Mouse (Mus musculus): ENCODE results near the gene Cadm2.

The Cadm2 gene

GRCm38 (mm10) chr16:66731212-66731611 is 889.5 kb downstream of the Cadm2 start:
- CTCF ChIA-PET: no interaction called here

DNA sequence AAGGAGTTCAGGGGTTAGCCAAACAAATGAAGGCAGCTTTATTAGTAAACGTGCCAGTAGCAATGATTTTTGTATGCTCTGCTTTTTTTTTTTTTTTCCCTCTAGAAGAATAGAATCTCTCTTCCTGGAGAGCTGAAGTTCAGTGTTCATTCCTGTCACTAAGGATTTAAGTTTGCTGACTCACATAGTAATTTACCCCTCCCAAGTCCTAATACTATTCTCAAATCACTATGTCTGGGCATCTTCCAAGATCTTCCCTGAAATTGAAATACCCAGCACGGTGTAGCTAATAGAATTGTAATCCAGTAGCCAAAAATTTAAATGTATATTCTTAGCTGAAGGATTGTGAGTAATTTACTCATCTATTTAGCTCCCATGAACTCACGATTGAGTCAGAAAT is 914.2 kb downstream of the Cadm2 start:
- CTCF ChIA-PET: no interaction called here

DNA sequence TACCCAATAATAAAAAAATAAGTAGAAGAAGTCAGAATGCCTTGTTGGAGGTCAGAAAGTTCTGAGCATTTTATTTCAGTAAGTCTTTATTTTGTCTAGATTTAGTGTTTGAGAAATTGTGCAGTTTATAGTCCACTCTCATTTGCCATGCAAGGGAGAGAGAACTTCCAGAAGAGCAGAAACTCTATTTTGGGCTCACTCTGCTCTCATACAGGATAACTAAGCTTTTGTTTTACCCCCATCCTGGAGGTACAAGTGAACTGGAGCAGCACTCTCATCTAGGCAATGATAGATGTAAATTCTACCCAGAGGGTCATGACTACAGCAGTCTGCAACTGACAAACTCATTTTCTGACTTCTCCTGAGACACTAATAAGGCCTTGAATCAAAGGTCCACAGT is 925.9 kb downstream of the Cadm2 start:
- CTCF ChIA-PET: interaction anchor here (0.5 kb wide), 1 partner anchor 966 kb away, joined by 3 read pairs; no protein-coding TSS in a partner anchor

DNA sequence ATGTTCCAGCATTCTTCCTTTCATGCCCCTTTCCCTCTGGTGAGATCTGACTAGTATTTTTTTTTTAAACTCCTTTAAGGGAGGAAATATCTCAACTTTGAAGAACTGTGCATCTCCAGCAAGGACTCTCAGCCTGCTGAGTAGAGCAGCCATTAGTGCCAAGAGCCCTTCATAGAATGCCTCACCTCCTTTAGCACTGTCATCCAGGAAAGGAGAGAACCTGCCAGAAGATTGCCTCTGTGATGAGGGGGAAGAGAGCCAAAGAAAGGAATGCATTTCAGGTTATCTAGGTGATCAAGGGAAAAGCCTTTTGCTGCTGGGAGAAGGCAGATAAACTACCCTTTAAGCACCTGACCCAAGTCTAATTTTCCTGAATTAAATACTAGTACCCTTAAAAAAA is 943.5 kb downstream of the Cadm2 start:
- CTCF ChIA-PET: no interaction called here

DNA sequence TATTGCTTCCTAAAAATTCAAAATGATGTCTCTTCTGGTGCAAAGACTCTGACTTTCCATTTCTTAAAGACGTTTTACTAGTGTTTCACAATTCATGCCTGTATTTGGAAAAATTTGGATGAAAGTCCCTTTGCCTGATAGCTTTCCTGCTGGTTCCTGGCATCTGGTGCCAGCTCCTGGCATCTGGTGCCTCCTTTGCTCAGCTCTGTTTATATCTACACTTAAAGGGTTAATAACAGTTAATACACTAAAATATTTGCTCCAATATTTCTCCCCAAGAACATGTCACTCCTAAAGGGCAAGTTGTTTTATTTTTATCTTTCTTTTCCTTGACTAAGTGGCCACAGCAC is 969.7 kb downstream of the Cadm2 start:
- CTCF ChIA-PET: no interaction called here

GRCm38 (mm10) chr16:66650348-66651012 is 970.2 kb downstream of the Cadm2 start:
- CTCF ChIA-PET: no interaction called here

GRCm38 (mm10) chr16:66647798-66648197 is 972.9 kb downstream of the Cadm2 start:
- CTCF ChIA-PET: no interaction called here

DNA sequence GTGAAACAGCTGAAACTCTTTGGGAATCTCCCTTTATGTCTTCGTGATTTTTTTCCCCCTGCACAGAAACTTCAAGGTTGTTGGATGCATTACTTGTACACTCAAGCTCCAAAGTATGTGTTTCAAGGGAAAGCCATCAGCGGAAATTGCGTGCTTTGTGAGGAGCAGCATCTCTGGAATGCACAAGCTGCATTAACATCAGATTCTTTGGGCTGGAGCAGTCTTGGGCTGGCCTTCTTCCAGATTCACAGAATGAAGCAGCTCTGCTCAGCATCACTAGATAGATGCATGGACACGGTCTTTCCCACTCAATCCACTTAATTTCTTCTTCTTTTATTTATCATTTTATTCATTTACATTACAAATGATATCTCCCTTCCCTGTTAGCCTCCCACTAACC is 977.1 kb downstream of the Cadm2 start:
- CTCF ChIA-PET: no interaction called here

DNA sequence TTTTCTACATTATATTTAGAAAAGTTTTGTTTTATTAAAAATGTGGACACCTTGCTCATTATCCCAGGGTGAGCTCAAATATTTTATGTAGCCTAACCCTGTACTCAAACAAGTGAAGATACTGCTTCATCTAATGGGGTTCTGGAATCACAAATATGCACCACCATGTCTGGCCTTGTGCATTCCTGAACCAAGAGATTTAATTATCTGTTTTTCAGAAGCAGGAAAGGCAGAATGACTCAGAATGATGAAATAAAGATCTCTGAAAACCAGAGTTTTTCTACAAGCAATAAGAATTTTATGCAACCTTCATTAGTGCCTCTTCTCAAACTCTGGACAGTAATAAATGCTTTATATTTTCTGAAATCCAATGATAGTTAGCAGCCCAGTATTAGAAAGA is 993.2 kb downstream of the Cadm2 start:
- CTCF ChIA-PET: no interaction called here

DNA sequence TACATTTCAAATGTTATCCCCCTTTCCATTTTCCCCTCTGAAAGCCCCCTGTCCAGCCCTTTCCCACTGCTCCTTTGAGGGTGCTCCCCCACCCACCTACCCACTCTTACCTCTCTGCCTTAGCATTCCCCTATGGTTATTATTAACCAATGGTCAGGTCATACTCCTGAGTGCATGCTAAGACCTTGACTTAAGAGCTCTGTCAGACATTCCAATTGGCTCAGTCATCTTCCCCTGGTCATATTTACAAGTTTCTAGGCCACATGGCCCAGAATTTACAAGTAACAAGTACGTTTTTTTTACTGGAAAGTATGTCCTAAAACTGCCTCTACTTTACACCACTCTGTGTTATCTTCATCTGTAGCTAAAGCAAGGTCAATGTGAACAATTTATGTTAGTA is 998.3 kb downstream of the Cadm2 start:
- CTCF ChIA-PET: no interaction called here

DNA sequence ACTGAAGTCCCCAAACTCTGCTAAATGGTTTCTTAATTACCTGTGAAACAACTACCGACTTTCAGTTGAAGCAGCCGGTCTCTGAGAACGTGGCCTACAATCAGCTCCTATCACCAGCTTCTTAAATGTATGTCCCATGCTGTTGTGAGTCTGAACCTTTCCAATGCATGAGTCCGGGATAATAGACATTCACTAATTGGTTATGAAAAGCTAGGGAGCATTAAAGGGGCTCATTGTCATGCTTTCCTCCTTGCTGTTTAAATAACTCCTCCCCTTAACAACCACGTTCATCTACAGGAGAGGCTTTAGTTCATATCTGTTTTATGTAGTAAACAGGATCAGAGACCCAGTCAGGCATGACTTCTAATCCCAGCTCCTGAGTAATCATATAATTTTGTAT is 1008.1 kb downstream of the Cadm2 start:
- CTCF ChIA-PET: no interaction called here
